Mouse (Mus musculus) liver (tissue): ENCODE measurements around the gene Spock1.

Source experiments
- DNase-seq: peaks from one replicate; pipeline ENCODE4 v3.0.0-alpha.2; 2020; ENCODE audit warnings: mixed read lengths

Spock1 gene

GRCm38 (mm10) chr13:57450189-57450821 is 457.8 kb downstream of the Spock1 start:
- DNase-seq, result no peak

- no peak for DNase-seq
Measured at GRCm38 (mm10) chr13:57448906-57449305, 459.2 kb downstream of the Spock1 start.

- DNase-seq, result no peak
Measured at GRCm38 (mm10) chr13:57444977-57445376, 463.2 kb downstream of the Spock1 start.

- no peak for DNase-seq
Measured at GRCm38 (mm10) chr13:57440111-57440510, 468.0 kb downstream of the Spock1 start.

- DNase-seq, result no peak
Measured at GRCm38 (mm10) chr13:57435726-57436220, 472.4 kb downstream of the Spock1 start.

- DNase-seq, result no peak
Measured at GRCm38 (mm10) chr13:57433848-57434247, 474.3 kb downstream of the Spock1 start.

GRCm38 (mm10) chr13:57431815-57432214 is 476.3 kb downstream of the Spock1 start:
- DNase-seq, result no peak

- DNase-seq, result no peak
Measured at GRCm38 (mm10) chr13:57428840-57429239, 479.3 kb downstream of the Spock1 start.

- DNase-seq, result no peak
Measured at GRCm38 (mm10) chr13:57418781-57419180, 489.4 kb downstream of the Spock1 start.

GRCm38 (mm10) chr13:57414716-57415115 is 493.4 kb downstream of the Spock1 start:
- no peak for DNase-seq

GRCm38 (mm10) chr13:57407666-57408065 is 500.5 kb downstream of the Spock1 start:
- no peak for DNase-seq

- DNase-seq, result no peak
Measured at GRCm38 (mm10) chr13:57402386-57402785, 505.7 kb downstream of the Spock1 start.

- DNase-seq, result no peak
Measured at GRCm38 (mm10) chr13:57372141-57372700, 535.9 kb downstream of the Spock1 start.
